Mouse (Mus musculus) heart, embryonic 13.5 days (tissue): ENCODE results near the gene Plekhg2. TPM values are rescaled to one million over a fixed set of nuclear protein-coding genes. Genes with fewer than 3 reads are reported as not detected.

Source experiments
- ATAC-seq: fragments of 200-750 bp; cut with Nextera tagmentation; 2 replicates; pipeline ENCODE4 v1.8.0; 2017; ENCODE audit warnings: moderate TSS enrichment; ENCODE audit not compliant: insufficient number of reproducible peaks, low FRiP score, low TSS enrichment; ENCODE audit errors: extremely low read depth
- H3K27ac ChIP-seq: fragments of 300-500 bp; sonication (generic); replicated peaks from 2 replicates; pipeline ENCODE4 v1.5.1; 2015; ENCODE audit warnings: moderate library complexity, mild to moderate bottlenecking, inconsistent platforms
- H3K27me3 ChIP-seq: fragments of 300-500 bp; sonication (generic); replicated peaks from 2 replicates; pipeline ENCODE4 v1.6.1; 2015; ENCODE audit warnings: mild to moderate bottlenecking, inconsistent platforms
- H3K36me3 ChIP-seq: fragments of 300-500 bp; sonication (generic); 2 replicates; pipeline ENCODE4 v1.6.1; 2015; ENCODE audit warnings: mild to moderate bottlenecking, inconsistent platforms
- H3K4me1 ChIP-seq: fragments of 300-500 bp; sonication (generic); 2 replicates; pipeline ENCODE4 v1.6.1; 2015; ENCODE audit warnings: inconsistent platforms
- H3K4me2 ChIP-seq: fragments of 300-500 bp; sonication (generic); 2 replicates; pipeline ENCODE4 v1.6.1; 2015; ENCODE audit warnings: inconsistent platforms, mild to moderate bottlenecking, moderate library complexity
- H3K4me3 ChIP-seq: fragments of 300-500 bp; sonication (generic); 2 replicates; pipeline ENCODE4 v1.5.1; 2015; ENCODE audit warnings: moderate library complexity, mild to moderate bottlenecking, inconsistent platforms
- H3K9ac ChIP-seq: fragments of 300-500 bp; sonication (generic); 2 replicates; pipeline ENCODE4 v1.6.1; 2015; ENCODE audit warnings: inconsistent platforms, mild to moderate bottlenecking, moderate library complexity
- H3K9me3 ChIP-seq: fragments of 300-500 bp; sonication (generic); 2 replicates; pipeline ENCODE4 v1.6.1; 2016; ENCODE audit warnings: inconsistent platforms
- WGBS: fragments of 180-500 bp; shearing (Covaris S2); methylation state at CpG from one replicate; pipeline ENCODE4 v1.1.7; 2015; ENCODE audit warnings: mixed read lengths; 5-methylcytosine and 5-hydroxymethylcytosine counted together
- polyA plus RNA-seq: library from polyadenylated mRNA; unstranded; fragments of >200 nt; fragmentation: Nextera tagmentation; extraction: Ambion mirVana; gene quantifications from 2 replicates; pipeline ENCODE4 v1.2.1, GENCODE M21; 2015

The Plekhg2 gene
- polyA plus RNA-seq, 1 experiment from 2014 or later = 49.3 TPM

DNA sequence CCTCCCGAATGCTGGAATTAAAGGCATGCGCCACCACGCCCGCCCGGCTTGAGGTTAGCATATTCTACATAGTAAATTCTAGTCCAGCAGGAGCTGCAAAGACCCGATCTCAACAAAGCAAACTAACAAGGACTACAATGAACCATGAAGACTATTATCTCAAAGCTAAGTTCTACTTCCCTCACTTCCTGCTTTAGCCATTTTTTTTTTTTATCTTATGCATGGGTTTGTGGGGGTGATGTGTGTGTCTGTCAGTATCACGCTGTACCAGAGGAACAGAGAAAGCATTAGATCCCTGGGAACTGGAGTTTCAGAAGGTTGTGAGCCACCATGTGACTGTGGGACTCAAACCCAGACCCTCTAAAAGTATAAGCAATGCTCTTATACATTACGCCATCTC, 47.1 kb downstream of the Plekhg2 start:
- Histone ChIP-seq H3K4me3 (no peak overlapping the region), H3K9ac (no peak overlapping the region), H3K27ac (no peak overlapping the region), H3K9me3 (no peaks in the 10 kb centered on the region), H3K4me1 (no peaks in the 10 kb centered on the region), H3K27me3 (no peaks in the 10 kb centered on the region), H3K36me3 (peaks cover 100% of the 10 kb centered on the region), H3K4me2 (no peak overlapping the region)
- no peak for ATAC-seq
- 94% methylated on average over 8 of the region's 8 CpGs for WGBS

GRCm38 (mm10) chr7:28321974-28322720, 50.3 kb downstream of the Plekhg2 start:
- 90% methylated on average over 15 of the region's 15 CpGs for WGBS
- no peaks in the 10 kb centered on the region for H3K9me3 ChIP-seq
- no peak overlapping the region for H3K4me3 ChIP-seq
- H3K36me3 ChIP-seq = peaks cover 100% of the 10 kb centered on the region
- no peak overlapping the region for H3K27ac ChIP-seq
- no peaks in the 10 kb centered on the region for H3K4me1 ChIP-seq
- H3K4me2 ChIP-seq = no peak overlapping the region
- H3K27me3 ChIP-seq = no peaks in the 10 kb centered on the region
- ATAC-seq = no peak
- H3K9ac ChIP-seq = no peak overlapping the region

- Histone ChIP-seq H3K4me2 (no peak overlapping the region), H3K36me3 (peaks cover 99% of the 10 kb centered on the region), H3K27me3 (no peaks in the 10 kb centered on the region), H3K9ac (no peak overlapping the region), H3K4me1 (no peaks in the 10 kb centered on the region), H3K4me3 (no peak overlapping the region), H3K9me3 (no peaks in the 10 kb centered on the region), H3K27ac (no peak overlapping the region)
- 87% methylated on average over 17 of the region's 17 CpGs for WGBS
- ATAC-seq = no peak
Observed at GRCm38 (mm10) chr7:28318714-28319113, 53.7 kb downstream of the Plekhg2 start.

GRCm38 (mm10) chr7:28318036-28318435, 54.4 kb downstream of the Plekhg2 start:
- no peak overlapping the region for H3K27ac ChIP-seq
- H3K4me1 ChIP-seq = no peaks in the 10 kb centered on the region
- H3K36me3 ChIP-seq = peaks cover 92% of the 10 kb centered on the region
- ATAC-seq = no peak
- H3K9me3 ChIP-seq = no peaks in the 10 kb centered on the region
- 81% methylated on average over 3 of the region's 3 CpGs for WGBS
- H3K4me2 ChIP-seq = no peak overlapping the region
- H3K4me3 ChIP-seq = no peak overlapping the region
- no peak overlapping the region for H3K9ac ChIP-seq
- H3K27me3 ChIP-seq = no peaks in the 10 kb centered on the region

DNA sequence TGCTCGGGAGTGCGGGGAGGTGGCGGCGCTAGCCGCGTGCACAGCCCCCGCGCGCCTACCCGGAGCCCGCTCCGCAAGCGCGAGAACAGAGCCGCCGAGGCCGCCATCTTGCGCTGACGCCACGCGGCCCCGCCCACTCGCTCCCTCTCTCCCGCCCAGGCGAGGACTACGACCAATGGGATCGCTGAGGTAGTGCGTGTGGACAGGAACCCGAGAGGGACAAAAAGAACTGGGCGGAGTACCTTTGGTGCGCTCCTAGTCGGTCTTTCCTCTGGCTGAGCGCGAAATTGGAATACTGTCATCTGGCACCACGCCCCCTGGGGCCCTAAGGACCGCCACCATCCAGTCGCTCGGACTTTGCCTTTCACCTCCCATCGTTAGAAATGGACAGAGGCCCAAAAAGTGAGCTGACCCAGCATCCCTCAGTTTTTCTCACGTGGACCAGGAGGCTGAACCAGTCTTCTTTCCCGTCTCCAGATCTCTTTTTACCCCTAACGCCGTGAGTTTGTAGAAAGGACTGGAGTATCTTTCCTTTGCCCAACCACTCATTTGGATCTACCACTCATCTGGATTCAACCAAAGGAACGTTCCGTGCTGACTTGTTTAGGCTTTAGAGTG, 60.4 kb downstream of the Plekhg2 start, which contains the start of gene Timm50:
Gene Timm50, minus strand, starts transcription at position 147 of the 618 bp plus-strand sequence.
- peak within 1 kb of the TSS; percentile 57 for H3K27ac ChIP-seq
- peak; percentile 92 for ATAC-seq
- no peaks in the 10 kb centered on the region for H3K27me3 ChIP-seq
- WGBS = under 1% methylated on average over 43 of the region's 45 CpGs
- peaks cover 19% of the 10 kb centered on the region for H3K4me1 ChIP-seq
- H3K36me3 ChIP-seq = peaks cover 67% of the 10 kb centered on the region
- peak within 1 kb of the TSS; percentile 92 for H3K4me2 ChIP-seq
- no peaks in the 10 kb centered on the region for H3K9me3 ChIP-seq
- H3K9ac ChIP-seq = peak within 1 kb of the TSS; percentile 92
- H3K4me3 ChIP-seq = peak within 1 kb of the TSS; percentile 93

DNA sequence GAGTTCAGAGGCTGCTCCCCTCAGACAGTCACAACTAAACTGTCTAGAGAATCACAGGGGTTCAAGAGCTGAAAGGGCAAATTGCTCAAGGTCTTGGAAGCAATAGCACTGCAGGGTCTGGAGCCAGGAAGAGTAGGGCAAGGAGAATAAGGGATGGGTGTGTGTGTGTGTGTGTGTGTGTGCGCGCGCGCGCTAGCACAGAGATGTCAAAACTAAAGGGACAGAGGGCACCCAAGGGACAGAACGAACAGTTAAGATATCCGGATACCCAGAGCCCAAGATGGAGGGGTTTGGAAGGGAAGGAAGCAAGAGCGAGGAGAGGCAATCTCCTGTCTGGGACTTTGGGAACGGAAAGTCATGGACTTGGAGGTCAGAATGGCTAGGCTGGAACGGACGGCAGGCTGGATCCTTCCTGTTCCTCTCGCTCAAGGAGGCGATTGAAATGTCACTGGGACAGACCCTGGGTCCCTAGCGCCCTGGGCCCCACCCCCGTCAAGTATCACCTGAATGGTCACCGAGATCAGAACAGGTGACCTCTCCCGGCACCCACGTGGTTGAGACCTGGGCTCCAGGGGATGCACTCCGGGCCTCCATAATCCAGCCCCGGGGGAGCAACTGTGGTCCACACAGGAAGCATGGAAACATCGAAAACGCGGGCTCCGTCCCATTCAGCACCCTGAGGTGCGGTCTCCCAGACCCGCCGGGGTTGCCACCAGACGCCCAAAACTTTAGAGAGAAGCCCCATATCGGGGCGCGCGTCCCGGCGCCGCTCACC, 61.1 kb downstream of the Plekhg2 start:
- Histone ChIP-seq H3K27ac (peak overlapping the region; percentile 57), H3K4me3 (peak overlapping the region; percentile 93), H3K4me1 (peaks cover 19% of the 10 kb centered on the region), H3K36me3 (peaks cover 67% of the 10 kb centered on the region), H3K27me3 (no peaks in the 10 kb centered on the region), H3K9me3 (no peaks in the 10 kb centered on the region), H3K4me2 (peak overlapping the region; percentile 92), H3K9ac (peak overlapping the region; percentile 92)
- peak; percentile 27; the same call in 1 of the 2 replicates for ATAC-seq
- 4% methylated on average over 35 of the region's 35 CpGs for WGBS

DNA sequence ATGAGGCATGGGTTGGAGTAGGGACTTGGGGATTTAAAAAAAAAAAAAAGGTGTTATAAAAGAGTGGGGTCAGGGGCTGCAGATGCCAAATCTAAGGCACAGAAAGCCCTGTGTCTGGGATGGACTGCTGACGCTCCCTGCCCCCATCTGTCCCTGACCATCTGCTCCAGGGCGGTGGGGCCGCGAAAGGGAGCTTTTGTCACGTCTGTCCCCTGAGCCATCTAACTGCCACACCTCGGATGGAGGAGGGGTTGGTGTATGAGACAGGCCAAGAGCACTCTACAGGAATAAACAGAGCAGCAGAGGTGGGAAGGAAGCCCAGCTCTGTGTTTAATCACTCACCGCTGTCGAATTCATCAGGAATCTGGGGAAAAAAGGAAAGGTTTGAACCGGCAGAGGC, 62.7 kb downstream of the Plekhg2 start:
- WGBS = 61% methylated on average over 9 of the region's 9 CpGs
- ATAC-seq = no peak
- H3K36me3 ChIP-seq = peaks cover 67% of the 10 kb centered on the region
- peaks cover 19% of the 10 kb centered on the region for H3K4me1 ChIP-seq
- H3K9ac ChIP-seq = no peak overlapping the region
- H3K4me3 ChIP-seq = no peak overlapping the region
- no peaks in the 10 kb centered on the region for H3K27me3 ChIP-seq
- no peak overlapping the region for H3K27ac ChIP-seq
- no peak overlapping the region for H3K4me2 ChIP-seq
- H3K9me3 ChIP-seq = no peaks in the 10 kb centered on the region

Other genes starting within 250 kb of the Plekhg2 start
- 0.05 TPM in 1 of 2 replicates, not detected in the other for gene 9530053A07Rik, start 243.1 kb downstream of the Plekhg2 start, polyA plus RNA-seq
- 81.3 and 86.7 TPM in 2 replicates for gene Fbl, start 202.9 kb downstream of the Plekhg2 start, polyA plus RNA-seq
- 8.8 and 9.0 TPM in 2 replicates for gene Dyrk1b, start 193.1 kb downstream of the Plekhg2 start, polyA plus RNA-seq
- gene Eid2, start 104.7 kb downstream of the Plekhg2 start, polyA plus RNA-seq = 1.1 and 1.2 TPM in 2 replicates
- gene Eid2b, start 94.9 kb downstream of the Plekhg2 start, polyA plus RNA-seq = 7.4 and 7.6 TPM in 2 replicates
- gene Selenov, start 81.4 kb downstream of the Plekhg2 start, polyA plus RNA-seq = not detected in 2 replicates
- 0.05 and 0.19 TPM in 2 replicates for gene Dll3, start 70.4 kb downstream of the Plekhg2 start, polyA plus RNA-seq
- gene Timm50, start 60.5 kb downstream of the Plekhg2 start, polyA plus RNA-seq = 114 and 131 TPM in 2 replicates
- gene Supt5, start 33.9 kb downstream of the Plekhg2 start, polyA plus RNA-seq = 60.1 and 62.3 TPM in 2 replicates
- 599 and 651 TPM in 2 replicates for gene Rps16, start 21.9 kb downstream of the Plekhg2 start, polyA plus RNA-seq
- gene Zfp36, start 7.7 kb upstream of the Plekhg2 start, polyA plus RNA-seq = 11.9 and 13.6 TPM in 2 replicates
- gene Med29, start 20.1 kb upstream of the Plekhg2 start, polyA plus RNA-seq = 49.9 and 54.2 TPM in 2 replicates
- gene Paf1, start 20.4 kb upstream of the Plekhg2 start, polyA plus RNA-seq = 73.4 and 75.1 TPM in 2 replicates
- 6.9 and 8.4 TPM in 2 replicates for gene Gmfg, start 64.8 kb upstream of the Plekhg2 start, polyA plus RNA-seq
- gene Lrfn1, start 79.4 kb upstream of the Plekhg2 start, polyA plus RNA-seq = 0.94 and 1.1 TPM in 2 replicates
- not detected in 2 replicates for gene Ifnl2, start 137.9 kb upstream of the Plekhg2 start, polyA plus RNA-seq
- not detected in 2 replicates for gene Ifnl3, start 150.2 kb upstream of the Plekhg2 start, polyA plus RNA-seq
- gene Sycn, start 168.3 kb upstream of the Plekhg2 start, polyA plus RNA-seq = not detected in 2 replicates
- gene Nccrp1, start 174.7 kb upstream of the Plekhg2 start, polyA plus RNA-seq = not detected in 2 replicates
- 18.7 and 23.3 TPM in 2 replicates for gene Samd4b, start 225.5 kb upstream of the Plekhg2 start, polyA plus RNA-seq
- 27.9 and 30.5 TPM in 2 replicates for gene Pak4, start 225.6 kb upstream of the Plekhg2 start, polyA plus RNA-seq